Mouse (Mus musculus): ENCODE measurements around the gene Mylk3.

DNA sequence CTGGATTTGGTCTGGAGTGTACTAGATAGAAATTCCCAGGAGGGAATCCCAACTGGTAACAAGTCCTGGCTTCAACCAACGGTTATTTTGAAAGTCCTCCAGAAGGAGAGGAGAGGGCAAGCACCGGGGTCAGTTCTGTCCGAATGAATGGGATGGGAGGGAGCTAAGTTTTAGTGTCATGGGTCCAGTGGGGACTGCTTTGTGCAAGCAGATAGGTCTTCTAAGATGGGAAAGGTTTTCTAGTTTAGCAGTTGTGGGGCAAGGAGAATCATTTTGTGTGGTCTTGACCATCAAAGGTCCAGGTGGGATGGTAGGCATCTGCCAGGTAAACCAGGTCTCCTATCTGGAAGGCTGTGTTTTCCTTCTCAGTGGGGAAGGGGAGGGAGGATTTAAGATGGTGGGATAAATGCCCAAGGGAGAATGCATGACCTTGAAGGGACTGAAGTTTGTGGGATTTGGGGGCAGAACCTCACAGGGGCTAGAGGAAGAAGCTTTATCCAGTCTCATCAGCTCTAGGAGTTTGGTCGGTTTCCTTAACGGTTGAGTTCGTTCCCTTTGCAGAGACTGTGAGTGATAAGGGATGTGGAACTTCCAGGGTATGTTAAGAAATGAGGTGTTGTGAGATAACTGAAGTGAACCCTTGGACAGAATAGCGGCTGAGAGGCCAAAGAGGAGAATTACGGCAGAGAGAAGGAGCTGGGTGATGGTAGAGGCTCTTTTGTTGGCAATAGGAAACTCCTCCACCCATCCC, 9.7 kb upstream of the Mylk3 start:
- TF ChIP-seq CTCF (IDR thresholded peaks at IDR 0.05; ENCODE audit: insufficient read depth, low read length) (no peak), POLR2A (IDR thresholded peaks at IDR 0.05; ENCODE audit: borderline replicate concordance, extremely low read depth, low read depth, low read length) (no peak)

Data from lung, adult 2 months (tissue).